Mouse (Mus musculus) lung, postnatal 0 days (tissue): Measurements from ENCODE around the gene Wscd2.

Experiments
- CTCF ChIP-seq: IDR thresholded peaks from 2 replicates; pipeline ENCODE4 v1.5.1; 2016; ENCODE audit warnings: antibody characterized with exemption, mild to moderate bottlenecking
- EP300 ChIP-seq: IDR thresholded peaks from 2 replicates; pipeline ENCODE4 v1.6.1; 2016; ENCODE audit warnings: antibody characterized with exemption, mild to moderate bottlenecking, control low read depth

GRCm38 (mm10) chr5:113559627-113560026 lies 69.5 kb downstream of the Wscd2 start:
- no peak for TF ChIP-seq CTCF
- TF ChIP-seq EP300: no peak
